Mouse (Mus musculus) bone marrow macrophage, adult 2 months (primary cell): Measurements from ENCODE around the gene Ipo9.

Source experiments
- CTCF ChIP-seq: IDR thresholded peaks from 2 replicates; pipeline ENCODE4 v1.5.1; 2012; ENCODE audit warnings: low read depth, mild to moderate bottlenecking, low read length, moderate library complexity
- POLR2A ChIP-seq: IDR thresholded peaks from 2 replicates; pipeline ENCODE4 v1.6.1; 2012; ENCODE audit warnings: mild to moderate bottlenecking, low read depth, low read length, borderline replicate concordance

- no peak for TF ChIP-seq CTCF
- TF ChIP-seq POLR2A: no peak
Measured at GRCm38 (mm10) chr1:135474861-135475570, 44.7 kb upstream of the Ipo9 start.
